Mouse (Mus musculus) neural tube, embryonic 15.5 days (tissue): Measurements from ENCODE around the gene Olfr656. TPM values are rescaled to one million over a fixed set of nuclear protein-coding genes. Genes with fewer than 3 reads are reported as not detected.

ENCODE experiments used
- polyA plus RNA-seq: library from polyadenylated mRNA; unstranded; fragments of >200 nt; fragmentation: Nextera tagmentation; extraction: Ambion mirVana; gene quantifications from 2 replicates; pipeline ENCODE4 v1.2.1, GENCODE M21; 2015

The Olfr656 gene
- polyA plus RNA-seq, 1 experiment from 2014 or later = not detected

Other genes with a start within 250 kb of the Olfr656 start
- gene Trim30b, start 244.1 kb upstream of the Olfr656 start, polyA plus RNA-seq = not detected in 2 replicates
- 0.24 TPM in 1 of 2 replicates, not detected in the other for gene Trim30c, start 213.1 kb upstream of the Olfr656 start, polyA plus RNA-seq
- gene Trim30a, start 148.8 kb upstream of the Olfr656 start, polyA plus RNA-seq = 0.77 and 2.8 TPM in 2 replicates
- gene Trim30d, start 106.1 kb upstream of the Olfr656 start, polyA plus RNA-seq = 0.45 and 0.96 TPM in 2 replicates
- gene Olfr651, start 63.8 kb upstream of the Olfr656 start, polyA plus RNA-seq = not detected in 2 replicates
- gene Olfr652, start 53.1 kb upstream of the Olfr656 start, polyA plus RNA-seq = not detected in 2 replicates
- gene Olfr653, start 36.6 kb upstream of the Olfr656 start, polyA plus RNA-seq = not detected in 2 replicates
- gene Olfr654, start 26.9 kb upstream of the Olfr656 start, polyA plus RNA-seq = not detected in 2 replicates
- gene Olfr655, start 12.2 kb upstream of the Olfr656 start, polyA plus RNA-seq = not detected in 2 replicates
- gene Olfr657, start 10.8 kb downstream of the Olfr656 start, polyA plus RNA-seq = not detected in 2 replicates
- 0.22 and 0.36 TPM in 2 replicates for gene Olfr658, start 33.4 kb downstream of the Olfr656 start, polyA plus RNA-seq
- not detected in 2 replicates for gene Olfr659, start 52.8 kb downstream of the Olfr656 start, polyA plus RNA-seq
- not detected in 2 replicates for gene Olfr661, start 72.5 kb downstream of the Olfr656 start, polyA plus RNA-seq
- gene Usp17le, start 163.5 kb downstream of the Olfr656 start, polyA plus RNA-seq = not detected in 2 replicates
- gene Usp17lb, start 228.6 kb downstream of the Olfr656 start, polyA plus RNA-seq = not detected in 2 replicates
- not detected in 2 replicates for gene Usp17la, start 243.1 kb downstream of the Olfr656 start, polyA plus RNA-seq